Mouse (Mus musculus) midbrain, postnatal 0 days (tissue): ENCODE measurements around the gene H2-D1. TPM values are rescaled to one million over a fixed set of nuclear protein-coding genes. Genes with fewer than 3 reads are reported as not detected.

Source experiments
- ATAC-seq: fragments of 200-750 bp; cut with Nextera tagmentation; 2 replicates; pipeline ENCODE4 v1.8.0; 2017; ENCODE audit warnings: moderate number of reproducible peaks, mild to moderate bottlenecking, moderate TSS enrichment, moderate library complexity; ENCODE audit not compliant: low FRiP score
- DNase-seq: peaks from one replicate; pipeline ENCODE4 v3.0.0-alpha.2; 2015; ENCODE audit warnings: low spot score
- H3K27ac ChIP-seq: fragments of 300-500 bp; sonication (generic); 2 replicates; pipeline ENCODE4 v1.5.1; 2014; ENCODE audit warnings: low read depth, mild to moderate bottlenecking, low read length, mixed read lengths
- H3K27me3 ChIP-seq: fragments of 300-500 bp; sonication (generic); 2 replicates; pipeline ENCODE4 v1.6.1; 2014; ENCODE audit warnings: low read length, control low read depth, mixed read lengths; ENCODE audit not compliant: insufficient read depth
- H3K36me3 ChIP-seq: fragments of 300-500 bp; sonication (generic); 2 replicates; pipeline ENCODE4 v1.6.1; 2014; ENCODE audit warnings: low read length, control low read depth, mixed read lengths; ENCODE audit not compliant: insufficient read depth
- H3K4me1 ChIP-seq: fragments of 300-500 bp; sonication (generic); 2 replicates; pipeline ENCODE4 v1.6.1; 2014; ENCODE audit warnings: mild to moderate bottlenecking, control low read depth, antibody characterized with exemption, low read length, mixed read lengths; ENCODE audit not compliant: insufficient read depth
- H3K4me2 ChIP-seq: fragments of 300-500 bp; sonication (generic); 2 replicates; pipeline ENCODE4 v1.6.1; 2014; ENCODE audit warnings: low read depth, mild to moderate bottlenecking, low read length, mixed read lengths; ENCODE audit not compliant: poor library complexity, severe bottlenecking
- H3K4me3 ChIP-seq: fragments of 300-500 bp; sonication (generic); 2 replicates; pipeline ENCODE4 v1.5.1; 2014; ENCODE audit warnings: low read depth, mild to moderate bottlenecking, low read length, moderate library complexity
- H3K9ac ChIP-seq: fragments of 300-500 bp; sonication (generic); replicated peaks from 2 replicates; pipeline ENCODE4 v1.6.1; 2014; ENCODE audit warnings: mild to moderate bottlenecking, low read length, moderate library complexity, mixed read lengths; ENCODE audit not compliant: poor library complexity, severe bottlenecking
- H3K9me3 ChIP-seq: fragments of 300-500 bp; sonication (generic); 2 replicates; pipeline ENCODE4 v1.6.1; 2016; ENCODE audit warnings: low read length, control low read depth
- CTCF ChIP-seq: IDR thresholded peaks from 2 replicates; pipeline ENCODE4 v1.5.1; 2016; ENCODE audit warnings: antibody characterized with exemption, mild to moderate bottlenecking
- WGBS: fragments of 180-500 bp; shearing (Covaris S2); extraction: QIAGEN DNeasy Blood & Tissue Kit; methylation state at CpG from one replicate; pipeline ENCODE4 v1.1.7; 2014; 5-methylcytosine and 5-hydroxymethylcytosine counted together
- polyA plus RNA-seq: library from polyadenylated mRNA; unstranded; fragments of >200 nt; fragmentation: Nextera tagmentation; extraction: Ambion mirVana; gene quantifications from 2 replicates; pipeline ENCODE4 v1.2.1, GENCODE M21; 2015
- total RNA-seq: library from RNA; depleted of rRNA; stranded (reverse); fragments of >200 nt; gene quantifications from 2 replicates; pipeline ENCODE4 v1.2.3, GENCODE M21; 2014

H2-D1 gene
- total and polyA plus RNA-seq, 2 experiments from 2014 or later, result 75.4 to 130 TPM

- peaks cover 58% of the 10 kb centered on the region for H3K36me3 ChIP-seq
- no peaks in the 10 kb centered on the region for H3K9me3 ChIP-seq
- no peak overlapping the region for H3K27ac ChIP-seq
- no peak overlapping the region for H3K9ac ChIP-seq
- peak; percentile 11; the same call in 1 of the 2 replicates for TF ChIP-seq CTCF
- DNase-seq (no peak), ATAC-seq (0 out of 2 replicates have a peak, but pooled peaks have one; percentile 15)
- 83% methylated on average over 18 of the region's 18 CpGs for WGBS
- no peaks in the 10 kb centered on the region for H3K4me1 ChIP-seq
- H3K4me3 ChIP-seq, result no peak overlapping the region
- no peaks in the 10 kb centered on the region for H3K27me3 ChIP-seq
- no peak overlapping the region for H3K4me2 ChIP-seq
These were observed 9.8 kb upstream of the H2-D1 start for GRCm38 (mm10) chr17:35252619-35253292.

DNA sequence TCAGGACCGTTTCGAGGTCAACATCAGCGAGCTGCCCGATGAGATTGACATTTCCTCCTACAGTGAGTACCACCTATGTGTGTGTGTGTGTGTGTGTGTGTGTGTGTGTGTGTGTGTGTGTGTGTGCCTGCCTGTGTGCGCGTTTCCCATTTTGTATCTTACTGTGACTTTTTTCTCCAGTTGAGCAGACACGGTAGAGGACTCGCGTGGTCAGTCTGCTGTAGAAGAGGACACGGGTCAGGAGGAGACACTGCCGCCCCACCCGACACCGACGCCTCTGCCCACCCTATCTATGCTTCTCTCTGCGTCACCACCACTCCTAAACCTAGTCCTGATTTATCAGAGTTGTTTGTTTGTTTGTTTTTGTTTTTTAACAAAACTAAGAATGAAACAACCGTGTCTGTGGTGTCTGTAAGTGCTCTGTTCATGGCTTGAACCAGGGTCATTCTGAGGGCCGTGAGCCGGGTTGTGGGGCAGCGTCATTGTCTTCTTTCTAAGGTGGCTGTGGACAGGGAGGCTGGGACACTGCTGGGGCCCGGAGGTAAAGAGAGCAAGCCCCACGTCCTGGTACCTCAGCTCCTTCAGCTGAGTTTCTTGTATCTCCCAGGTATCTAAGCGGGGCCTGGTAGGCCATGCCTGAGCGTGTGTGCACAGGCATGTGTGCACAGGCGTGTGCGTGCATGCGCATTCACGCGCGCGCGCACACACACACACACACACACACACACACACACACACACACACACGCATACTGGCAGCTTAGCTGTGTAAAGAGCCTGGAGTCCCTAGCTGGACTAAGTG, 9.0 kb upstream of the H2-D1 start:
- Histone ChIP-seq H3K36me3 (peaks cover 53% of the 10 kb centered on the region), H3K9me3 (no peaks in the 10 kb centered on the region), H3K27ac (no peak overlapping the region), H3K9ac (no peak overlapping the region), H3K4me2 (no peak overlapping the region), H3K4me1 (no peaks in the 10 kb centered on the region), H3K4me3 (no peak overlapping the region), H3K27me3 (no peaks in the 10 kb centered on the region)
- 86% methylated on average over 32 of the region's 32 CpGs for WGBS
- no peak for TF ChIP-seq CTCF
- ATAC-seq, result no peak
- no peak for DNase-seq

GRCm38 (mm10) chr17:35254241-35255098, 8.1 kb upstream of the H2-D1 start:
- no peak overlapping the region for H3K9ac ChIP-seq
- H3K36me3 ChIP-seq, result peaks cover 44% of the 10 kb centered on the region
- no peaks in the 10 kb centered on the region for H3K4me1 ChIP-seq
- DNase-seq (peak; percentile 43), ATAC-seq (peak; percentile 8; the same call in 1 of the 2 replicates)
- peak; percentile 81 for TF ChIP-seq CTCF
- no peak overlapping the region for H3K27ac ChIP-seq
- 57% methylated on average over 11 of the region's 11 CpGs for WGBS
- no peak overlapping the region for H3K4me2 ChIP-seq
- H3K9me3 ChIP-seq, result no peaks in the 10 kb centered on the region
- H3K4me3 ChIP-seq, result no peak overlapping the region
- H3K27me3 ChIP-seq, result no peaks in the 10 kb centered on the region

- Histone ChIP-seq H3K9ac (no peak overlapping the region), H3K36me3 (peaks cover 36% of the 10 kb centered on the region), H3K9me3 (no peaks in the 10 kb centered on the region), H3K27ac (no peak overlapping the region), H3K27me3 (no peaks in the 10 kb centered on the region), H3K4me1 (no peaks in the 10 kb centered on the region), H3K4me3 (no peak overlapping the region), H3K4me2 (no peak overlapping the region)
- DNase-seq (no peak), ATAC-seq (no peak)
- TF ChIP-seq CTCF, result no peak
- 72% methylated on average over 3 of the region's 3 CpGs for WGBS
These were observed 7.2 kb upstream of the H2-D1 start for GRCm38 (mm10) chr17:35255301-35255700.

DNA sequence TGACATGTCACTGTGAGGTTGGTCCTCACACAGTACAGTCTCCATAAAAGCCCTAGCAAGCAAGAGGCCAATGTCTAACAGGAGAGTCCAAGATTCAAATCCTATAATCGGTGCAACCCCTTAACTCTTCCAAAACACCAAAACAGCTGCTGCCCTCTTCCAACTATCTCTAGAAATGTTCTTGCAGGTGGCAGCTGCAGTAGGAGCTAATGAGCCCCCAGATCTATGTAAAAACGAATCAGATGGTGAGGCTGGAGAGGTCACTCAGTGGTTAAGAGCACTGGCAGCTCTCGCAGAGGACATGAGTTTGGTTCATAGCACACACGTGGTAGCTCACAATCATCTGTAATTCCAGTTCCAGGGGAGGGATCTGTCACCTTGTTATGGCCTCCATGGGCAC, 6.8 kb upstream of the H2-D1 start:
- no peaks in the 10 kb centered on the region for H3K27me3 ChIP-seq
- H3K9ac ChIP-seq, result no peak overlapping the region
- no peak overlapping the region for H3K4me3 ChIP-seq
- H3K9me3 ChIP-seq, result no peaks in the 10 kb centered on the region
- WGBS, result 69% methylated on average over 4 of the region's 4 CpGs
- H3K27ac ChIP-seq, result no peak overlapping the region
- no peaks in the 10 kb centered on the region for H3K4me1 ChIP-seq
- peaks cover 32% of the 10 kb centered on the region for H3K36me3 ChIP-seq
- TF ChIP-seq CTCF, result no peak
- no peak overlapping the region for H3K4me2 ChIP-seq
- ATAC-seq, result no peak
- no peak for DNase-seq
